Mouse (Mus musculus) cerebellum, postnatal 36 days (tissue): ENCODE data around the gene Cldn24.
"Not testable (repeated sequence)": the region's sequence is repeated elsewhere in the genome, so short reads cannot be mapped to it uniquely, and the experiment has no call there.

Experiments used
- DNase-seq, 2 experiments: peaks; one replicate each; pipeline ENCODE4 v3.0.0; 2021 to 2022; ENCODE audit warnings: mixed read lengths in 2 of 2

The Cldn24 gene

DNA sequence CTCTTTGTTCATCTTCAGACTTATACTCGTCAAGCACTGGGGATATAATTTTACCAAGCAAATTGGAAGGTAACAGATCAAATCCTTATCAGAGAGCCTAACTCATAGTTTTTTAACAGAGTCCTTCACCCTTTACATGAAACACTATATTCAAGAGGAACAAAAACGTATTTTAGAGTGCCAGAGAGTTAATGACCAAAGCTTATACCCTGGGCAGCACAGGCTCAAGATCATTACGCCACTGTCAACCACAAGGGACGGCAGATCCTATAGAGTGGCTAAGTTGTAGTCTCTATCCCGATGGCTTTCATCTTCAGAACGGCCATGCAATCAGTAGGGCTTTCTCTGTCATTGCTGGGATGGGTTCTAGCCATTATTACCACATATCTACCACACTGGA, at the start of gene Cldn24:
Gene Cldn24 (plus strand): TSS at position 301 of the 400 bp plus-strand sequence.
- no peak for DNase-seq

DNA sequence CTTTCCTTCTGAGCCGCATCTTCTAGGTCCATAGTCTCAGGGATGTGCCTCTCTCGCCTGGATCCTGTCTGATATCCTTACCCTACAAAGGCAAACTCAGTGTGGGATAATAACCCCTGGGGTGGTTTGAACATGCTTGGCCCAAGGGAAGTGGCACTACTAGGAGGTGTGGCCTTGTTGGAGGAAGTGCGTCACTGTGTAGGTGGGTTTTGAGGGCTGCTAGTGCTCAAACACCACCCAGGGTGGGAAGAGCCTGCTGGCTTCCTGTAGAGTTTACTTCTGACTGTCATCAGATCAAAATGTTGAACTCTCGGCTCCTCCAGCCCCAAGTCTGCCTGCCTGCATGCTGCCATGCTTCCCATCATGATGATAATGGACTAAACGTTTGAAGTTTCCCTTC, 49.0 kb upstream of the Cldn24 start:
- no peak for DNase-seq

DNA sequence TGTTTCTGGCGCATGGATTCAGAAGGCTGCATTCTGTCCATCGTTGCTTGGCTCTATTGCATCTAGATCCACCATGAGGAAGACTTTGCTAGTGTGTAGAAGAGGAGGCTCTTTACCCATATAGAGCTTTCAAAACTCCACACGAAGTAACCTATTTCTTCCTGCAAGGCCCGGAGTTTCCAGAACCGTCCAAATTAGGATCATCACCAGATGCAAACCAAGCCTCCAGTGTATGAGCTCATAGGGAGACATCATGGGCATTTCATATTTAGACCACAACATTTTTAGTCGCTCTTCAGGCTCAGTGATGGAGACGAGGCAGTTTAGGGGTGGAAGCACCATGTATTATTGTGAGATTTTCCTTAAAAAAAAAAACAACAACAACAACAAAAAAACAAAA, 44.5 kb upstream of the Cldn24 start:
- DNase-seq, result no peak

DNA sequence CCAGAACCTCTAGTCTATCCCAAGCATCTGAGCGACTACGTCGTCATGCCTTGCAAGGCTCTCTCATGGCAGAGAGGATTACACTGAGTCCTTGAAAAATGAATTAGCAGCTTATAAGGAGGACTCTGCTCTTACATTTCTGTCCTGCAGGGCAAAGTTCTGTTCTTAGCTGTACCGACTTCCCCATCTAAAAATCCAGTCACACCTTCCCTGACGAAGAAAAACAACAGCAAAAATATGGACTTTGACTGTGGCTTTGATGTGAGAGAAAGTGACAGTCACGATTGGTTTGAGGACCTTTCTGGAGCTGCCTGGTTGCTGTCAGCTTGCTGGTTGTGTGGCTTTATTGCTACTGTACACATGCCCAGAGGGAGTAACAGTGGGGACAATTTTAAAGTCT, 42.4 kb upstream of the Cldn24 start:
- no peak for DNase-seq

DNA sequence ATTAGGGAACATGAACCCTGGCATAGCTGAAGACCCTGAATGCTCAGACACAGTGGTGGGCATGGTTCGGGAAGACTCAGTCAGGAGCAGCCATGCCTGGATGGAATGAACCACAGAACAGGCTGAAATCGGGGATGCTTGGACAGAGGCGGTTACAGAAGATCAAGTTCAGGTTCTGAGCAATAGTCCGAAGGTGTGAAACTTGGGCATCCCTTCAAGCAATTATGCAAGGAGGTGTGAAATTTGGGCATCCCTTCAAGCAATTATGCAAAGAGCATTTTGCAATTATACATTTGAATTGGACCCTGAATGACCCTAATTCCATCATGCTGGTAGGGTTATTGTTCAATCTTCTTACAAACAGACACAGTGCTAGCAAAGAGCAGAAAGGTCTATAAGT, 40.1 kb upstream of the Cldn24 start:
- no peak for DNase-seq

DNA sequence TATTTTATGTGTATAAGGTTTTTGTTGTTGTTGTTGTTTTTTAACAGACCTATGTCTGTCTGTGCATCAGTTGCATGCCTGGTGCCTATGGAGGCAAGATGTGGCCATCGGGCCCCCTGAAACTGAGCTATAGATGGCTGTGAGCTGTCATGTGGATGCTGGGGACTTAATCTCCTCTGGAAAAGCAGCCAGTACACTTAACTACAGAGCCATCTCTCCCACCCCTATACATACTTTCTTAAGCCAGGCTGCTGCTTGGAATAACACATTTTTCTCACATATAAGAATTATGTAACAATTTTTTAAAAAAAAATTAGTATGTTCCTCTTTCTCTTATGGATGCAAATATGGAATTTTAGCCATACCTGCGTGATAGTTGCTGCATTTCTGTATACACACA, 38.4 kb upstream of the Cldn24 start:
- no peak for DNase-seq

DNA sequence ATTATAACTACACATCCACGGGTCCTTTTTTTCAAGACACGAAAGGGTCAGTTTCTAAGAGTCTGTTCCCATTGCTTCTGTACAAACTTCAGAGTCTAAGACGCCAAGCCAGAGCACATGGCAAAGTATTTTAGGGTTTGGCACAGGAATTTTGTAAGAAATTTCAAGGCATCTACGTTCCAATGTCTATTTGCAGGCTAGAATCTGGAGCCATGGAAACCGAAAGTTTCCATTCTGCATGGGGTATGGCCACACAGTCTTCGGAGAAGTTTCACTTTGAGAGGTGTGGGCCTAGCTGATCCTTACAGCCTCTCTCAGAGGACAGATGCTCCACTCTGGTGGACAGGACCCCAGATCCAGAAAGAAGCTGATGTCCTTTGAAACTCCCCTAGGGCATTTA, 38.0 kb upstream of the Cldn24 start:
- no peak for DNase-seq

DNA sequence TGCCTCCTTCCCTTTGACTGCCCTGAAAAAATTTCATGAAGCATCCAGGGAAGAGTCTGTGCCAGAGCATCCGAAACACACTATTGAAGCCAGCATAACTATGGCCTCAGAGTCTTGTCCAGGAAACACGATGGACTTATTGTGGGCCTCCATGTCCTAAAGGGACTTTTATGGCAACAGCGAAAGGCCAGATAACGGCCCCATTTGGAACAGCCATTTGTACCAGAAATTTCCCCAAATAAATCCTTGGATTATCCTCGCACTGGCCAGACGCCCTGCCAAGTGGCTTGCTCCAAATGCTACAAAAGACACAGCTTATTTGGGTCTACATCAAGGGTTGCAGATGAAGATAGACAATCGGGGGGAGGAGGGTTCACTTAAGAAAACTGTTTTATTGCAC, 37.5 kb upstream of the Cldn24 start:
- DNase-seq, result no peak

DNA sequence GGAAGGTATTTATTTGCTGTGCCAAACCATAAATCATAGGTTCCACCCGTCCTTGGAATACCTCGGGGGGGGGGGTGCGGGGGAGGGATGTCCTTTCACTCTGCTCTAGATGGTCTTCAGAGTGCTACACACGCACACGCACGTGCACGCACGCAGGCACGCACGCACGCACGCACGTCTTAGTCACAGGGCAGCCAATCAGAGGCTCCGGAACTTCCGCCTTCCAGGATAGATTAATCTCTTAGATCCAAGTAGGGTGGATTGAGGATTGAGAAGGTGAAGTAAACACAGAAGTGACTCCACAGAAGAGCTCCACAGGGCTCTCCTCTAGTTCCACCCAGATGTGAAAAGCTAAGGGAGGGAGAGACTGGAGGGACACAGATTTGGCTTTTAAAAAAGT, 35.6 kb upstream of the Cldn24 start:
- no peak for DNase-seq

DNA sequence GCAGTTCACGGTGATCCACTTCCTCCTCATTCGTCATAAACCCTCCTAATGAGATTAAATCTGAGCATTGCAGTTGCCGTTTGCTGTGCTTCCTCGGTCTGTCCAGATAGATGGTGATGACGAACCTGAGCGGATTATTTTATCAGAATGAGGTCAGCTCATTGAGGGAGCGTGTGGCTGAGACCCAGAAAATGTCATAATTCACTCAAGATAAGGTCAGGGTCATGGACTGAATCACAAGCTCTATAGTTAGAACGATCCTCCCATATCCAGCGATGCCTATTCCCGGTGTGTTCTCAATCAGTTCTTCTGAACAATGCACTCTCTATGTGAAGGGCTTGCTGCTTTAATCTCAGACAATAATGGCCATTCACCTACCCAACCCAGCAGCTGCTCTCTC, 34.2 kb upstream of the Cldn24 start:
- no peak for DNase-seq

DNA sequence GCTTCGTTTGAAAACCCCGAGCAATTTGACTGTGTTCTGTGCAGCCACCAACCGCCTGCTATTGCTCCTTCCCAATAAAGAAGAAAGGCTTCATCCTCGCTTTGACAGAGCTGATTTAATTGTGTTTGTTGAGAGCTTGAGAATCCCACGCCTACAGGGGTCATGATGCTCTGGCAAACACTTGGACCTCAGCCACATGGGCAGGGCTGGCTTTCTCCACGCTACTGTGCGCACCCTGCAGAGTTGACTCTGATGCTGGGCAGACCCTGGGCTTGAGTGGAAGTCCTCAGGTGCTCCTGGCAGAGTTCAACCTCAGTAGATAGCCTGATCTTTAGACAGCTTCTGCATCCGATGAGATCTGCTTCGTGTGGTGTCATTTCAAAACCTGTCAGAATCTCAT, 30.0 kb upstream of the Cldn24 start:
- no peak for DNase-seq

DNA sequence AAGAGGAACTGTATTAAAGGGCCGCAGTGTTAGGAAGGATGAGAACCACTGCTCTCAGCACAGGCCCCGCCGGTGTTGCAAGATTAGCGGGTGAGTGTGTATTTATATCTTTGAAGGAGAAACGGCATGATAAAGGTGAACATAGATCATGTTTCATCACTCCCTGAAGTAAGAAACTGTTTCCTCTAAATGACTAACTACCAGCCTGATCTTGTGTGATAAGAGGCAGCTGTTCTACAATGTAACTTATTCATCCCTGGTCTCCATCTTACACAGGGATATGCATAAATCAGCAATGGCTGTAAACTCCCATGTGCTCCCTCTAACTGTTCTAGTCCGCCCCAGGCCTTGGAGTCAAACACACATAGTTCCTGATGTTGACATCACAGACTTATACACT, 22.5 kb upstream of the Cldn24 start:
- DNase-seq, result no peak

DNA sequence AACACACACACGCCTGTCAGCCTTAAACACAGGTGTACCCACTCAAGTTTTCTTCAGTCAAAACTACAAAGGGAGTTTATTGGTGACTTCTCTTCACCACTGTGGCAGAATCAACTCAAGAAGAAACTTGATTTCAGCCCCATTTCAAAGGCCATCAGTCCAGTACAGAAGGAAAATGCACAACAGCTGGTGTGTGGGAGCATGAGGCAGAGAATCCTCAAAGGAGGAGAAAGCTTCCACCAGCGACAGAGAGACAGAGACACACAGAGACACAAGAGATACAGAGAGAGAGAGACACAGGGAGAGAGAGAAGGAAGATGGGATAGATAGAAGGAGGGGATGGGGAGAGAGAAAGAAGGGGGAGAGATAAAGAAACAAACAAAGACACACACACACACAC, 19.6 kb upstream of the Cldn24 start:
- no peak for DNase-seq

DNA sequence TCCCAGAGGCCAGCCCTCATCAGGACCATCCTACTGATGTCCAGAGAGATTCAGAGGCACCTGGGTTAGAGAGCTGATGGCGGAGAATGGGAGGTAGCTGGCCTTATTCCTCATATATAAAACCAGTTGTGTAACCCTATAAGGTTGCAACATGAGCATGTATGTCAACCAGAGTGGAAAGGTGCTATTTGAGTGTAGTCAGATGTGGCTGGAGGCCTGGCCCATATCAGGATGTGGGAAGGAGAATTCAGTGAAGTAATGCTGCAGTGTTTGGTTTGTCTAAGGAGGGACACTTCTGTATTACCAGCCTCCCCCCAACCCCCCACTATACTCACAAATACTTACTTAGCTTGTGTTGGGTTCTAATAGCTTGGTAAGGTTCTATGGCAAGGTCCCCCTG, 17.7 kb upstream of the Cldn24 start:
- no peak for DNase-seq

DNA sequence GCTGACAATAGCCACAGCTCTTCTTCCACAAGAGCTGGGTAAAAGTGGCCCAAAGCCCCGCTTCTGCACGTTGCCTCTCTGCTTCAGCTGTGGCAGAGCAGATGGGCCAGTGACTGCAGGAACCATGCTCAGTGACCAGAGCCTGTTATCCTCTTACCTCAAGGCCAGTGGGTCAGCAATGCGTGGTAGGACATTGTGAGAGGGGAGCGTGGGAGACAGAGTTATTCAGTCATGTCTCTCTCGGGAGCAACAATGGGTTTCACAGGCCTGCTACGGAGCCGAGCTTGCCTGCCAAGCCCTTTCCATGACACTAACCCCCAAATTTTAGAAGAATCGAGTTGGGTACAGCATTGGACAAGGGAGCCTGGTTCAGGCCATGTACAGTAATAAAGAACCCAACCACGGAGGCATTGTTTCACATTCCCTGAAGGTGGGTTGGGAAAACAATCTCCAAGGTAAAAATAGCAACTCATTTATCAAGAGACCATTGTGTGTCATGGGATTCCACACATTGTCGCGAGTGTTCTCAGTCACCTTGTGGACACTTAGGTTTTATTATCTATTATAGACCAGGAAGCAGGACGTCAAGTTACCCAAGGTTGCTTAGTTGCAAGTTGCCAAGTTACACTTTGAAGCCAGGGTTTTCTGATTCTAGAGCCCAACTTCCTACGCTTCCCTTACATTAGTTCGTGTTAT, 11.8 kb upstream of the Cldn24 start:
- DNase-seq, result no peak

DNA sequence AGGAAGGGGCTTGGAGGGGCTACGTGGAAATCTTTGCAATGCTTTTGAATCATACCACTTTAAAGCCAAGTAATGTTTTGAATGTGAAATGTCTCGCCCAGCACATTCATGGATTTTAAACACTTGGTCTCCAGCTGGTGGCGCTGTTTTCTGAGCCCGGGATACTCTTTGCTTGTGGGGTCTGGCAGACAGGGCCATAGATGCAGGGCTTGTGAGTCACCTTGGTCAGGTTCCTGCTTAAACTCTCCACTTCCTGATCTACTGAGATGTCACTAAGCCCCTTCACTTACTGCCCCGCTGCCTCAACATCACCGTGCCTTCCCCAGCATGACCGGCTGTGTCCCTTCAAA, 11.3 kb upstream of the Cldn24 start:
- no peak for DNase-seq

DNA sequence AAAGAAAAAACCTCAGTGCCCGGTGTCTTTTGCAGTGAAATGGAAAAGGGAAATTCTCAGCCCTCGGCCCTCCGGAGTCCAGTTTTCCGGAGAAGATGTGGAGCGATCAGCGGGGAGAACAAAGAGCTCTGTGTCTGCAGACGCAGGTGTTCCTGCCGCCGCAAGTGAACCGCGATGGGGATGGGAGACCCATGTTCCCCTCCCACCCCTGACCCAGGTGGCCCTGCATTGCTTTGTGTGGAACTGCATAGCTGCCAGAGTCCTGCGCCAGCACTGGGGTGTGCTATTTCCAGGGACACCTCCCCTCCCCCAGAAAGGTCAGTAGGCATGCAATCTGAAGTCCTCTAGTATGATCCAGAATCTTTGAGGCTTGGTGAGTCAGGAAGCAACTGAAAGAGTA, 10.7 kb upstream of the Cldn24 start:
- no peak for DNase-seq

DNA sequence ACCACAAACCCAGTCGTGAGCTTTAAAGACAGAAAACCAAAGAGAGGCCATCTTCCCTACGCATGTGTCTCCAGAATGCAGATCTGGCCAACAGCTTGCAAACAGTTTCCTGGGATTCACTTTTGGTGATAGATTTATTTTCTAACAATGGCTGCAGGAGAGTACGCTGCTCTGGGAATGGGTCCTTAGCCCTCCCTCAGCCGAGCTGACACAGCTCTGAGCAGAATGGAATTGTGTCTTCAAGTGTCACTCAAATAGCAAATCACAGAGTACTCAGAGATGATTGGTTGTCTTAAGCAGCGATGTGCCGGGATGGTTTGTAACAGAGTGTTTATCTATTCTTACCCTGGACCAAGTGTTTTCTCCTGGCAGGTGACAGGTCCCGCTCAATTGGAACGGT, 2.9 kb upstream of the Cldn24 start:
- no peak for DNase-seq

DNA sequence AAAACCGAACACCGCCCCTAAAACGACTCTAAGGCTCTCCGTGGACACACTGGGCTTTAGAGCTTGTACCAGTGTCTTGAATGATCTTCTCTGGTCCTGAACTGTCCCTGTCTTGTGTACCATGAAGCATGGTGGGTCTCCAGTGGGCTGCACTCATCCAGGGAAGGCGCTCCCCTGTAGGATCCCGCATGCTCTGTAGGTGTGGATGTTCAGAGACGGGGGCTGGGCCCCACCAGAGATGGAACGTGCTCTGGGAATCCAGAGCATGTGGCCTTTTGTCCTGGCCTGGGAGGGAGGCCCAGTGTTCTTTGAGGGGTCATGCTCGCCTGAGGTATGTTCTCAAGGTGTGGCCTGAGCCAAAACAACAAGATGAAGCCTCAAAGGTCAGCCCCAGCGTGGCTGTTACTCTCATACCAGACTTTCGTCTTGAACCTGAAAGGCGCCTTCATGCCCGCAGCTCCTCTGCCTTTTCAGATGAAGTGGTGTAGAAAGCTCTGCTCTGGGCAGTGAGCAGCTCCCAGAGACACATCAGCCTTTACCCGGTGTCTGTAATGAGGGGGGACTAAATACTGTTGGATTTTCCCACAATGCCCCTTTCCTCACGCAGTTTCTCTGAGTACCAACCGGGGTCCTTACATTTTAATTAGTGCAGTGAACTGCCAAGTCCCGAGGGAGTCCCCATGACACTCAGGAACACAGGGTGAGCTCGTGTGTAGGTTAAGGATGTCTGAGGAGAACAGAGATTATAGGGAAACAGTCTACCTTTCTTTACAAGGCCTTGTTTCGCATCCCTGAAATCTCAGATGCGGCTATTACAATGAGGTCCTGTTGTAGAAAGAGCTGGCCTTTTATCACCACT, 800 bp upstream of the Cldn24 start:
- no peak for DNase-seq

DNA sequence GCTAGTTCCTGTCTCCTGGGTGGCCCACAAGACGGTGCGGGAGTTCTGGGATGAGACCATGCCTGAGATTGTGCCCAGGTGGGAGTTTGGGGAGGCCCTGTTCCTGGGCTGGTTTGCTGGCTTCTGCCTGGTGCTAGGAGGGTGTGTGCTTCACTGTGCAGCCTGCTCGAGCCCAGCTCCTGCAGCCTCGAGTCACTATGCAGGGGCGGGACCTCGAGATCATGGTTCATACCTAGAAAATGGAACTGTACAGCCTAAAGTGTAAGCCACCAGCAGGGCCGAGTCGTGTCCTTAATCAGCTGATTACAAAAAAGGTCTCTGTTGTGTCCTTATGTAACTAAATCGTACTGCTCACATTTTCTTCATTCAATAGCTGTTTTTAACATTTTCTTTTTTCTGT, 598 bp downstream of the Cldn24 start:
- not testable (repeated sequence) for DNase-seq

DNA sequence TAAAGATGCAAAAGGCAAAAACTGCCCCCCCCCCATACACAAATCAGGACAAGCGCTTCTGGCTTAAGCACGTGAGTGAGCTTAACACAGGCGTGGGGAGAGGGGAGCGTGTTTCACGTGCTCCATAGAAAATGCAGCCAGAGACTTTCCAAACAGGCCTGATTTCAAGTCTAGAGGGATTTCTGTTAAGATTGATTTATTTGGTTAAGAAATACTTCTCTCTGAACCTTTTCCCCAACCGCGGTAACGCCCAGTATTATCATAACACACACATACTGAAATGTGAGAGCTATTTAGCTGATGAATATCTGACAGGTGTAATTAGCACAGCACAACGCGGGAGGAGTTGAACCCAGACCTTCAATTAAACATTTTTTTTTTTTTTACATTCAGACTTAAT, 1.8 kb downstream of the Cldn24 start:
- no peak for DNase-seq

DNA sequence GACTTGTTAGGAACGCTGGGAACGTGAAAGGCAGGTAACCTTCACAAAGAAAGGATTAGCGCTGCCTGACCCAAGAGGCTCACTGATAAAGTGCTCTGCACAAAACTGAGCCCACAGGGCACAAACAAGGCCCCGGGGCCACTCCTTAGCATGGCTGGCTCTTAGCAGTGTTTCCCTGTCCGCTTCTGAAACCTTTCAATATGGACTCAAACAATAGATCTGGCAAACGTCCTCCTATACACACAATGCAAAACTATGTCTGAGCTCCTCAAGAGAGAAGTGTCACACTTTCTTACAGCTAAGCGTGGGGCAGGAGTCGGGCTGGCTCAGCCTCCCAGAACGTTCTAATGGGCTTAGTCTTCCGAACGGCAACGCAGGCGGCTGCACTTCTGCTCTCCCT, 2.2 kb downstream of the Cldn24 start, which contains the start of gene Cldn22:
Gene Cldn22 (plus strand): TSS at position 301 of the 400 bp plus-strand sequence.
- no peak for DNase-seq

DNA sequence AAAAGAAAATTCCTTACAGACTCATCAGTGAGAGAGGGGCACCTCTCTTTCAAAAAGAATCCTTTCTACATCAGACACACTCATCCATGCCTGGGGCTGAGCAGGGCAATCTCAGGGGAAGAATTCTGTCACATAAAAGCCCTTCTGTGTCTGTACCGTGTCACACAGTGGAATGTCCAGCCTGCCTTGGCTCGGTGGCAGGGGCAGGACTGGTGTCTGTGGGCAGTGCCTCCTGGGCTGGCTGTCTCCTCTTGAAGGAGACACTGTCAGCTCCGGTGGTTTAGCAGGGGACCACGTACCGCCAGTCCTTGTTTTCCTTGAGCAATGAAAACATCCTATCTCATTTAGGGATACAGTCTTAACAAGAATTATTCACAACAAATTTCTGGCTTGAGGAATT, 3.7 kb downstream of the Cldn24 start:
- no peak for DNase-seq

DNA sequence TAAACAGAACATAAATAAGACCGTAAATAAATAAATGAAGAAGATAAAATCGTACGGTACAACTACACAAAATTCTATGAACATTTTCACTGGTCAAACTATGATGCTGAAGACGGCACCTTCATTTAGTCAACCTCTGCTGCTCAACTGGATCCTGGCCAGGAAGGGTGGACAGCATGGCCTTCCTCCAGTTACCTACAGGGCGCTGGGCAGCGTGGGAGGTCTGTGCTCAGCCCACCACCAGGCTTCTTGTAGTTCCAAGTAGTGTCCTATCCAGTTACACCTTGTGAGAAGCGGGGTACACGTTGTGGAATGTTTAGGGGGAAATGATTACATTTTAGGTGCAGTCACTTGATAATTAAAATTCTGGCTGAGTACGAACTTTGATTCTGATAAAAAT, 5.0 kb downstream of the Cldn24 start:
- DNase-seq, result no peak

DNA sequence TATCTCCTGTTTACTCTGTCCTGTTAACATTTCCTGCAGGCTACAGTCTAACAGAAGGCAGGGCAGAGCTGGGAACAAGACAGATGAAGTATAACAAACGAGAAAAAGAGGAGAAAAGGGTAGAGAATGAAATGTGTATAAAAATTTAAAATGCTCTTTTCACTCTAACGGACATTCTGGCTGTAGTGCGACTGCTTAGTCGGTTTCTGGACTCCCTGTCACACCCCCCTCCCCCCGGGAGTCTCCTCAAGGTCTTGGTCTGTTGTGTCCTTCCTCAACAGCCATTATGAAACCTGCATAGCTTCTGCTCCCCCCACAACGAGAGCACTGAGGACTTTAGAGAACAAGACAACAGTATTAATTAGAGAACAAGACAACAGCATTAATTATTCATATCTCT, 10.7 kb downstream of the Cldn24 start:
- no peak for DNase-seq
